Mouse (Mus musculus) E14TG2a.4 (cell line): ENCODE results near the gene Spns2.

Source experiments
- CTCF ChIP-seq: conservative IDR thresholded peaks from 2 replicates; pipeline ENCODE4 v1.5.1; 2014; ENCODE audit warnings: low read length
- POU5F1 ChIP-seq: IDR thresholded peaks from 2 replicates; pipeline ENCODE4 v1.6.1; 2014; ENCODE audit warnings: low read length, borderline replicate concordance

DNA sequence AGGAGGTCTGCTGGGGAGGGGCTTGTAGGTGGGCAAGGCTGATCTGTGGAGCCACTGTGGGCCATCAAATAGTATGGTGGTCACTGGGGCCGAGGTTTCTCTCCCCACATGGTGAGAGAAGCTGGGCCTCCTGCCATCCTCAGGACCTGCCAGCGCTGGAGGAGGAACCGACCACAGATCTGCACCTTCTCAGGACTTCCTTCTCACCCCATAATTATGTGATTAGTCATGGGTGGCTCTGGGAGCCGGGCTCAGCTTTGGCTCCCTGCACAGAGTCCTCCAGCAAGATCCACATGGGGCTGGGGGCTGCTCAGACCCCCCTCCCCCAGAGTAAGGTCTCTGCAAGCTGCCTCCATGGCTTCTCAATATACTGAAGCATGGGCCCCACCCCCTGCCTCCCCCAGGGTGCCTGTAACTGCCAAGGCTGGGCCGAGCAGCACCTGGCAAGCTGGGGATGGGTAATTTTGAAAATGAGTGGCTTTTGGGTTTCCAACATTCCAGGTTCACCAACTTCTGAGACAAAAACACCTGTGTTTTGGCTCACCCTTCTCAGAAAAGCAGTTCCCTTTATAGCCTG, 11.8 kb upstream of the Spns2 start:
- TF ChIP-seq CTCF (no peak), POU5F1 (no peak)
